In the genomic region with DNA sequence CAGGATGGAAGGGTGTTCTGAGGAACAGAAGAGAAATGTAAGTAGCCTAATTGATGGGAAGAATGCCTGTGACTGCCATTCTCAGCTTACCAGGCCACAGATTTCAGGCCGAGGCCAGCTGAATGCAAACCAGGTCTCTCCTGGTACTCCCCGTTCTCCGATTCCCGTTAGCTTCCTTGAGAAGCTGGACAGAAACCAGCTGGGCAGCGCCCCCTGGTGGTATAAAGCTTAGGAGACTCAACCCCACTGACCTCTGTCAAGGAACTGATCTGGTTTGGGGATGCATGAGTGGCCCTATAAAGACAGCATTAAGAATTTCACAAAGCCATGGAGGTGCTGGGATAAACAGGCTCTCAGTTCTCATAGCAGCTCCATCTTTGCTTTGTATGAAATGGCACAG, we compare ENCODE assay signal across 8 mouse cellular contexts. TPM values are rescaled to one million over a fixed set of nuclear protein-coding genes. Genes with fewer than 3 reads are reported as not detected.
A peak's percentile ranks its signal among the peaks of the same experiment; 100 is the strongest.
DNase-seq lines count a peak whose midpoint lies in the region; ATAC-seq and TF ChIP-seq lines count a peak whose summit lies in the region.
"Had no signal": no experiment of that assay in that cellular context is flagged by ENCODE, and none has a peak within 500 bp of the region (broad histone marks: within the 10 kb centered on the region; RNA-seq: fewer than 3 reads in every experiment).

No protein-coding gene starts in this region.

- intact Hi-C loops in heart, postnatal 36 days (cut with DNase I): loop anchor here (1.0 kb wide), 2 partner anchors 24 to 51 kb away; no protein-coding TSS in a partner anchor
- intact Hi-C loops in left cerebral cortex, adult 2 months (cut with DNase I): loop anchor here (1.0 to 2.0 kb wide), 2 partner anchors 24 to 51 kb away; no protein-coding TSS in a partner anchor

- H3K36me3 ChIP-seq in midbrain, embryonic 14.5 days (ENCODE audit: control insufficient read depth, insufficient read depth, low read length): no peaks in the 10 kb centered on the region

- no peak overlapping the region for H3K27ac ChIP-seq in bone marrow, adult 2 months (ENCODE audit: control insufficient read depth, insufficient read depth, low read depth, low read length, poor library complexity)
- no peak overlapping the region for H3K27ac ChIP-seq in embryonic fibroblast, embryonic 13.5 days (ENCODE audit: insufficient read depth, low read length)
- no peak overlapping the region for H3K27ac ChIP-seq in left cerebral cortex, adult 2 months
- no peak overlapping the region for H3K27ac ChIP-seq in midbrain, embryonic 14.5 days (replicated peaks; ENCODE audit: low read depth, low read length)
- H3K27ac ChIP-seq: macrophage had no signal

- 0 out of 2 replicates have a peak overlapping the region, but pooled peaks have one; percentile 11 for H3K4me2 ChIP-seq in midbrain, embryonic 14.5 days (ENCODE audit: low read length)

- TF ChIP-seq POLR2A in bone marrow, adult 2 months (IDR thresholded peaks at IDR 0.05; ENCODE audit: borderline replicate concordance, control insufficient read depth, low read depth, low read length): no peak
- TF ChIP-seq POLR2A in embryonic fibroblast, embryonic 13.5 days (IDR thresholded peaks at IDR 0.05; ENCODE audit: low read depth, low read length): no peak

- H3K4me3 ChIP-seq in bone marrow, adult 2 months (replicated peaks; ENCODE audit: control insufficient read depth, low read depth, low read length): no peak overlapping the region
- no peak overlapping the region for H3K4me3 ChIP-seq in embryonic fibroblast, embryonic 13.5 days (ENCODE audit: insufficient read depth, low read length)
- no peak overlapping the region for H3K4me3 ChIP-seq in left cerebral cortex, adult 2 months
- H3K4me3 ChIP-seq in midbrain, embryonic 14.5 days (replicated peaks; ENCODE audit: low read depth, low read length): no peak overlapping the region

- H3K27me3 ChIP-seq in midbrain, embryonic 14.5 days (ENCODE audit: control insufficient read depth, insufficient read depth, low read length): peaks cover 45% of the 10 kb centered on the region

- H3K9ac ChIP-seq in midbrain, embryonic 14.5 days (replicated peaks; ENCODE audit: low read length): no peak overlapping the region

- ATAC-seq in midbrain, embryonic 14.5 days (ENCODE audit: low FRiP score, low TSS enrichment): no peak

- no peaks in the 10 kb centered on the region for H3K9me3 ChIP-seq in midbrain, embryonic 14.5 days (ENCODE audit: control insufficient read depth, low read length)

- H3K4me1 ChIP-seq in bone marrow, adult 2 months (ENCODE audit: control insufficient read depth, insufficient read depth, low read length): no peaks in the 10 kb centered on the region
- 0 out of 2 replicates have a peak, but pooled peaks cover 5% of the 10 kb centered on the region for H3K4me1 ChIP-seq in embryonic fibroblast, embryonic 13.5 days (ENCODE audit: control insufficient read depth, insufficient read depth, low read length)
- peaks cover 19% of the 10 kb centered on the region for H3K4me1 ChIP-seq in midbrain, embryonic 14.5 days (ENCODE audit: control insufficient read depth, insufficient read depth, low read length)

- TF ChIP-seq CTCF in bone marrow, adult 2 months (IDR thresholded peaks at IDR 0.05; ENCODE audit: control insufficient read depth, insufficient read depth, low read length): peak; percentile 81
- TF ChIP-seq CTCF in embryonic fibroblast, embryonic 13.5 days (IDR thresholded peaks at IDR 0.05; ENCODE audit: borderline replicate concordance, insufficient read depth, low read length): peak; percentile 47
- peak; percentile 90 for TF ChIP-seq CTCF in left cerebral cortex, adult 2 months (IDR thresholded peaks at IDR 0.05)

- WGBS in bone marrow, adult 2 months: 3% methylated on average over 5 of the region's 5 CpGs
- 2% methylated on average over 5 of the region's 5 CpGs for WGBS in midbrain, embryonic 14.5 days

- DNase-seq in MEL-GATA-1-ER (ENCODE audit: extremely low read depth, low read depth): peak; percentile 37
- peak; percentile 88 to 92 for DNase-seq in heart, postnatal 36 days
- peak; percentile 79 for DNase-seq in left cerebral cortex, adult 2 months (ENCODE audit: extremely low spot score in 1 of 2, low spot score in 2 of 2)
- peak; percentile 96 for DNase-seq in midbrain, embryonic 14.5 days
- DNase-seq in spleen, postnatal 10 days (ENCODE audit: low spot score in 2 of 2): peak; percentile 75 to 88

RNA-seq across cellular contexts. Expression of gene Atoh8, which starts 1.7 kb away (rescaled TPM):
- 0.56 and 1.9 TPM in 2 replicates for polyA plus RNA-seq in bone marrow, adult 2 months (2011; ENCODE audit: insufficient read depth, insufficient read length, low replicate concordance, missing spikeins)
- 14.0 and 16.2 TPM in 2 replicates for polyA plus RNA-seq in embryonic fibroblast, embryonic 13.5 days (2011; ENCODE audit: insufficient read length, low read depth, missing spikeins)
- total RNA-seq in heart, postnatal 36 days (2021): 10 to 100 TPM in 1 of 2 experiments, 1 to 10 TPM in 1; 10.0 to 11.4 TPM
- total RNA-seq in left cerebral cortex, adult 2 months (2021): 1 to 10 TPM; 1.5 to 1.9 TPM
- polyA plus RNA-seq in midbrain, embryonic 14.5 days (2014; fragmentation: Nextera tagmentation; extraction: Ambion mirVana): 1.8 and 2.4 TPM in 2 replicates
- polyA plus RNA-seq: macrophage had no signal

Comparison
In these comparisons a context has a peak if more than half of its experiments do, and no peak if none do; other contexts are left out.
1. DNase-seq: peak in every context shown above with its lines; median percentile 96 in midbrain, embryonic 14.5 days; 90 in heart, postnatal 36 days; 82 in spleen, postnatal 10 days; 79 in left cerebral cortex, adult 2 months; 37 in MEL-GATA-1-ER.